Mouse (Mus musculus): ENCODE data around the gene Msh5.

GRCm38 (mm10) chr17:35019894-35020293 lies 26.7 kb downstream of the Msh5 start:
- no peak for TF ChIP-seq POLR2A (IDR thresholded peaks at IDR 0.05; ENCODE audit: low read depth, low read length)
- TF ChIP-seq CTCF (IDR thresholded peaks at IDR 0.05; ENCODE audit: extremely low read depth, insufficient read length, insufficient replicate concordance, low read depth, low read length) = no peak
